Comparison of ENCODE assay signal across 8 mouse cellular contexts in genomic region chr2:20967101-20967645, GRCm38 (mm10). TPM values are rescaled to one million over a fixed set of nuclear protein-coding genes. Genes with fewer than 3 reads are reported as not detected.
A peak's percentile ranks its signal among the peaks of the same experiment; 100 is the strongest.
DNase-seq lines count a peak whose midpoint lies in the region; ATAC-seq and TF ChIP-seq lines count a peak whose summit lies in the region.

No protein-coding gene starts in this region.

- DNase-seq in lung, adult 18-20 months: peak; percentile 35 to 45
- no peak for DNase-seq in lung, postnatal 25 days (ENCODE audit: low spot score)
- peak; percentile 70 for DNase-seq in forebrain, embryonic 11.5 days (ENCODE audit: low spot score)
- peak; percentile 63 for DNase-seq in hindbrain, embryonic 11.5 days (ENCODE audit: low spot score)
- no peak for DNase-seq in limb, embryonic 14.5 days (ENCODE audit: low spot score)
- DNase-seq in testis, postnatal 10 days (ENCODE audit: low spot score): peak; percentile 54

- no peaks in the 10 kb centered on the region for H3K9me3 ChIP-seq in forebrain, embryonic 11.5 days (ENCODE audit: control insufficient read depth, low read length)
- H3K9me3 ChIP-seq in hindbrain, embryonic 11.5 days (ENCODE audit: control insufficient read depth, low read length): no peaks in the 10 kb centered on the region
- H3K9me3 ChIP-seq in limb, embryonic 14.5 days (ENCODE audit: control insufficient read depth, low read length): no peaks in the 10 kb centered on the region

- H3K4me3 ChIP-seq in bone marrow macrophage, adult 2 months (ENCODE audit: insufficient read depth, low read length): peak overlapping the region; percentile 75
- H3K4me3 ChIP-seq in forebrain, embryonic 11.5 days (ENCODE audit: low read depth, low read length): peak overlapping the region; percentile 93
- peak overlapping the region; percentile 91 for H3K4me3 ChIP-seq in hindbrain, embryonic 11.5 days (ENCODE audit: low read depth, low read length)
- peak overlapping the region; percentile 85 for H3K4me3 ChIP-seq in limb, embryonic 14.5 days (replicated peaks; ENCODE audit: low read length)
- peak overlapping the region; percentile 49 for H3K4me3 ChIP-seq in myocyte

- TF ChIP-seq CTCF in bone marrow macrophage, adult 2 months (IDR thresholded peaks at IDR 0.05; ENCODE audit: low read depth, low read length): no peak

- no peaks in the 10 kb centered on the region for H3K36me3 ChIP-seq in forebrain, embryonic 11.5 days (ENCODE audit: control insufficient read depth, insufficient read depth, low read length)
- H3K36me3 ChIP-seq in hindbrain, embryonic 11.5 days (ENCODE audit: control insufficient read depth, insufficient read depth, low read length): no peaks in the 10 kb centered on the region
- no peaks in the 10 kb centered on the region for H3K36me3 ChIP-seq in limb, embryonic 14.5 days (ENCODE audit: control insufficient read depth, insufficient read depth, low read length)
- H3K36me3 ChIP-seq in myocyte (ENCODE audit: control insufficient read depth, insufficient read depth): no peaks in the 10 kb centered on the region

- H3K27ac ChIP-seq in bone marrow macrophage, adult 2 months (ENCODE audit: insufficient read depth, low read depth, low read length): peak overlapping the region; percentile 73; the same call in 1 of the 2 replicates
- peak overlapping the region; percentile 99 for H3K27ac ChIP-seq in forebrain, embryonic 11.5 days (ENCODE audit: low read depth, low read length)
- peak overlapping the region; percentile 99 for H3K27ac ChIP-seq in hindbrain, embryonic 11.5 days (ENCODE audit: low read depth, low read length)
- peak overlapping the region; percentile 98 for H3K27ac ChIP-seq in limb, embryonic 14.5 days (replicated peaks; ENCODE audit: low read depth, low read length)

- H3K9ac ChIP-seq in forebrain, embryonic 11.5 days (ENCODE audit: low read length): peak overlapping the region; percentile 100
- H3K9ac ChIP-seq in hindbrain, embryonic 11.5 days (ENCODE audit: low read depth, low read length): peak overlapping the region; percentile 100
- peak overlapping the region; percentile 97 for H3K9ac ChIP-seq in limb, embryonic 14.5 days (ENCODE audit: low read depth, low read length, severe bottlenecking)

- ATAC-seq in forebrain, embryonic 11.5 days (replicated peaks; ENCODE audit: low FRiP score): no peak
- no peak for ATAC-seq in hindbrain, embryonic 11.5 days (ENCODE audit: low FRiP score)
- no peak for ATAC-seq in limb, embryonic 14.5 days (ENCODE audit: low FRiP score, low read depth)

- H3K4me1 ChIP-seq in bone marrow macrophage, adult 2 months (ENCODE audit: control insufficient read depth, insufficient read depth, low read length): peaks cover 22% of the 10 kb centered on the region
- H3K4me1 ChIP-seq in forebrain, embryonic 11.5 days (replicated peaks; ENCODE audit: control insufficient read depth, insufficient read depth, low read length): peaks cover 16% of the 10 kb centered on the region
- H3K4me1 ChIP-seq in hindbrain, embryonic 11.5 days (replicated peaks; ENCODE audit: control insufficient read depth, insufficient read depth, low read length): peaks cover 5% of the 10 kb centered on the region
- H3K4me1 ChIP-seq in limb, embryonic 14.5 days (ENCODE audit: control insufficient read depth, insufficient read depth, low read length): peaks cover 22% of the 10 kb centered on the region

- peak overlapping the region; percentile 87 for H3K4me2 ChIP-seq in forebrain, embryonic 11.5 days (ENCODE audit: low read depth, low read length, severe bottlenecking)
- peak overlapping the region; percentile 89 for H3K4me2 ChIP-seq in hindbrain, embryonic 11.5 days (replicated peaks; ENCODE audit: low read depth, low read length)
- H3K4me2 ChIP-seq in limb, embryonic 14.5 days (replicated peaks; ENCODE audit: low read depth, low read length, severe bottlenecking): peak overlapping the region; percentile 69
- peak overlapping the region; percentile 96 for H3K4me2 ChIP-seq in myocyte (ENCODE audit: low read depth)

- no peaks in the 10 kb centered on the region for H3K27me3 ChIP-seq in forebrain, embryonic 11.5 days (ENCODE audit: control insufficient read depth, insufficient read depth, low read length)
- no peaks in the 10 kb centered on the region for H3K27me3 ChIP-seq in hindbrain, embryonic 11.5 days (ENCODE audit: control insufficient read depth, insufficient read depth, low read length)
- H3K27me3 ChIP-seq in limb, embryonic 14.5 days (ENCODE audit: control insufficient read depth, insufficient read depth, low read length): no peaks in the 10 kb centered on the region
- H3K27me3 ChIP-seq in myocyte (ENCODE audit: control insufficient read depth, insufficient read depth, insufficient read length): no peaks in the 10 kb centered on the region

- no peak for TF ChIP-seq POLR2A in bone marrow macrophage, adult 2 months (IDR thresholded peaks at IDR 0.05; ENCODE audit: borderline replicate concordance, low read depth, low read length)
- no peak for TF ChIP-seq POLR2A in limb, embryonic 14.5 days (IDR thresholded peaks at IDR 0.05; ENCODE audit: borderline replicate concordance, extremely low read depth, insufficient read depth, insufficient read length)
- TF ChIP-seq POLR2A in myocyte (IDR thresholded peaks at IDR 0.05; ENCODE audit: insufficient read length, low read depth): no peak

- under 1% methylated on average over 13 of the region's 13 CpGs for WGBS in forebrain, embryonic 11.5 days
- WGBS in hindbrain, embryonic 11.5 days: 0% methylated on average over 13 of the region's 13 CpGs
- 1% methylated on average over 13 of the region's 13 CpGs for WGBS in limb, embryonic 14.5 days

- H3ac ChIP-seq in myocyte (ENCODE audit: control insufficient read depth, insufficient read length): peak overlapping the region; percentile 98

- peaks cover 58% of the 10 kb centered on the region for H3K79me2 ChIP-seq in myocyte (ENCODE audit: control insufficient read depth, insufficient read depth)

TF ChIP-seq in myocyte, 11 proteins besides CTCF, POLR2A, EP300 and RAD21:
- TF ChIP-seq USF1 (IDR thresholded peaks at IDR 0.05; ENCODE audit: low read depth): no peak
- TF ChIP-seq POLR2AphosphoS2 (IDR thresholded peaks at IDR 0.05; ENCODE audit: insufficient read length, low read depth): no peak
- no peak for TF ChIP-seq E2F4 (IDR thresholded peaks at IDR 0.05; ENCODE audit: insufficient read depth)
- no peak for TF ChIP-seq TCF12 (IDR thresholded peaks at IDR 0.05; ENCODE audit: insufficient read depth, poor library complexity, severe bottlenecking)
- TF ChIP-seq MYOG (IDR thresholded peaks at IDR 0.05; ENCODE audit: control insufficient read depth in 1 of 3, insufficient read depth in 1 of 3, insufficient read length in 2 of 3, low read depth in 2 of 3): peak in 1 of 3 experiments; percentile 46
- peak in 1 of 3 experiments; percentile 40 for TF ChIP-seq MYOD1 (IDR thresholded peaks at IDR 0.05; ENCODE audit: control insufficient read depth in 1 of 3, insufficient read length in 2 of 3, low read depth in 2 of 3)
- TF ChIP-seq TCF3 (IDR thresholded peaks at IDR 0.05; ENCODE audit: insufficient read length, low read depth): no peak
- TF ChIP-seq SRF (IDR thresholded peaks at IDR 0.05; ENCODE audit: control insufficient read depth, insufficient read length, low read depth): no peak

RNA-seq across cellular contexts. Expression of gene Arhgap21, which starts 1.5 kb away (rescaled TPM):
- 14.7 and 22.7 TPM in 2 replicates for polyA plus RNA-seq in bone marrow macrophage, adult 2 months (2012; ENCODE audit: insufficient read depth, insufficient read length, missing spikeins)
- 56.9 and 61.2 TPM in 2 replicates for polyA plus RNA-seq in forebrain, embryonic 11.5 days (2014; fragmentation: Nextera tagmentation; extraction: Ambion mirVana)
- polyA plus RNA-seq in hindbrain, embryonic 11.5 days (2014; fragmentation: Nextera tagmentation; extraction: Ambion mirVana): 56.8 and 69.4 TPM in 2 replicates
- 29.2 and 58.7 TPM in 2 replicates for polyA plus RNA-seq in limb, embryonic 14.5 days (2012; rRNA removed)
- polyA plus RNA-seq in limb, embryonic 14.5 days (2014; fragmentation: Nextera tagmentation; extraction: Ambion mirVana): 19.1 and 19.6 TPM in 2 replicates
- polyA plus RNA-seq in myocyte (2012; fragmentation: generic; extraction: Trizol): 18.0 TPM

Comparison
In these comparisons a context has a peak if more than half of its experiments do, and no peak if none do; other contexts are left out.
1. DNase-seq: peak in lung, adult 18-20 months (2 of 2), forebrain, embryonic 11.5 days (single experiment), hindbrain, embryonic 11.5 days (single experiment) and testis, postnatal 10 days (single experiment); none in lung, postnatal 25 days (single experiment) and limb, embryonic 14.5 days (single experiment).
2. Peak in every context shown above with its lines, with median percentiles within 50 percentile points of each other: H3K27ac ChIP-seq, H3K4me3 ChIP-seq, H3K4me2 ChIP-seq and H3K9ac ChIP-seq.